Mouse (Mus musculus) heart, embryonic 12.5 days (tissue): Measurements from ENCODE around the gene St6galnac3. TPM values are rescaled to one million over a fixed set of nuclear protein-coding genes. Genes with fewer than 3 reads are reported as not detected.

Source experiments
- ATAC-seq: fragments of 200-750 bp; cut with Nextera tagmentation; 2 replicates; pipeline ENCODE4 v1.8.0; 2017; ENCODE audit warnings: moderate TSS enrichment, moderate library complexity; ENCODE audit not compliant: insufficient number of reproducible peaks, low FRiP score
- H3K27ac ChIP-seq: fragments of 300-500 bp; sonication (generic); 2 replicates; pipeline ENCODE4 v1.5.1; 2016; ENCODE audit warnings: mild to moderate bottlenecking, moderate library complexity; ENCODE audit not compliant: poor library complexity, severe bottlenecking
- H3K27me3 ChIP-seq: fragments of 300-500 bp; sonication (generic); replicated peaks from 2 replicates; pipeline ENCODE4 v1.6.1; 2016; ENCODE audit warnings: mild to moderate bottlenecking, moderate library complexity
- H3K36me3 ChIP-seq: fragments of 300-500 bp; sonication (generic); 2 replicates; pipeline ENCODE4 v1.6.1; 2016; ENCODE audit warnings: mild to moderate bottlenecking, moderate library complexity
- H3K4me1 ChIP-seq: fragments of 300-500 bp; sonication (generic); replicated peaks from 2 replicates; pipeline ENCODE4 v1.6.1; 2016; ENCODE audit warnings: mild to moderate bottlenecking
- H3K4me2 ChIP-seq: fragments of 300-500 bp; sonication (generic); 2 replicates; pipeline ENCODE4 v1.6.1; 2016; ENCODE audit warnings: mild to moderate bottlenecking, moderate library complexity
- H3K4me3 ChIP-seq: fragments of 300-500 bp; sonication (generic); 2 replicates; pipeline ENCODE4 v1.5.1; 2016; ENCODE audit warnings: mild to moderate bottlenecking
- H3K9ac ChIP-seq: fragments of 300-500 bp; sonication (generic); 2 replicates; pipeline ENCODE4 v1.6.1; 2016; ENCODE audit warnings: mild to moderate bottlenecking, moderate library complexity
- H3K9me3 ChIP-seq: fragments of 300-500 bp; sonication (generic); replicated peaks from 2 replicates; pipeline ENCODE4 v1.6.1; 2016; ENCODE audit warnings: mild to moderate bottlenecking, moderate library complexity
- WGBS: fragments of 180-500 bp; shearing (Covaris S2); methylation state at CpG from one replicate; pipeline ENCODE4 v1.1.7; 2016; 5-methylcytosine and 5-hydroxymethylcytosine counted together
- polyA plus RNA-seq: library from polyadenylated mRNA; unstranded; fragments of >200 nt; fragmentation: Nextera tagmentation; extraction: Ambion mirVana; gene quantifications from 2 replicates; pipeline ENCODE4 v1.2.1, GENCODE M21; 2016

St6galnac3 gene
- polyA plus RNA-seq, 1 experiment from 2014 or later = 27.0 TPM

DNA sequence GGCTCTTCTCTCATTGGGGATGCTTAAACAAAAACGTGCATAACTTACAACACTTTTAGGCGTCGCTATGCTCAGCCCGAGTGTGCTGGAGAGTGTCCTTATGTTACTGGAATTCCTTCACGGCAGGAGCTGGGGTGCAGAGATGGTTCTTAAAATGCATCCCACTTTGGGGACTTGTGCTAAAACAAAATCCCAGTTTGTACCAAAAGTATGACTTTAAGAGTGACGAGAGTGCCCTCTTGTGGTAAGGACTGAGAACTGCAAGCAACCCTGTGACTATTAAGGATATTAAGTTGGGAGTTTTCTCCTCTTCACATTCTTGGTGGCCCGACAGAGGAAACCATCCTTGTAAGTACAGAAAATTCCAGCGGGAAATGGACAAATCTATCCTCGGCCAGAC, 69.9 kb downstream of the St6galnac3 start:
- H3K9ac ChIP-seq = no peak overlapping the region
- H3K9me3 ChIP-seq = no peaks in the 10 kb centered on the region
- 29% methylated on average over 9 of the region's 9 CpGs for WGBS
- no peak overlapping the region for H3K27ac ChIP-seq
- no peak overlapping the region for H3K4me2 ChIP-seq
- H3K36me3 ChIP-seq = 0 out of 2 replicates have a peak, but pooled peaks cover under 1% of the 10 kb centered on the region
- no peak overlapping the region for H3K4me3 ChIP-seq
- ATAC-seq = no peak
- H3K4me1 ChIP-seq = 0 out of 2 replicates have a peak, but pooled peaks cover 4% of the 10 kb centered on the region
- H3K27me3 ChIP-seq = 0 out of 2 replicates have a peak, but pooled peaks cover 12% of the 10 kb centered on the region

DNA sequence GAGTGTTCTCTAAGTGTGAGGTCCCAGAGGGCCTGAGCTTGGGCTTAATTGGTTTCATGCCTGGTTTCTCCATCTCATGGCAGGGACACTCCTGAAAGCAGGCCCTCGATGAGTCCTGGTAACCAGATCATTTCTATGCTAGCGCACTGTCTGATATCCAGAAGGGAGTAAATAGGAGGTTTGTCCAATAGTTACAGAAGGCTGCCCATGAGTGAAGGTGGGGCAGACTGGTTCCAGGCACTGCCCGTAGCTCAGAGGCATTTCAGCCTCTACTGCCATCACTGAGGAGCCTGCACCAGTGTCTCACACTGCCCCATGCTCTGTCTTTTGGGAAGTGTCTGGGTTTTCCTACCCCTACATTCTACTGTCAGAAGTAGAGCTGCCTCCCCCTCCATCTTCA, 72.1 kb downstream of the St6galnac3 start:
- Histone ChIP-seq H3K9me3 (no peaks in the 10 kb centered on the region), H3K9ac (no peak overlapping the region), H3K4me1 (no peaks in the 10 kb centered on the region), H3K4me3 (no peak overlapping the region), H3K27ac (no peak overlapping the region), H3K36me3 (0 out of 2 replicates have a peak, but pooled peaks cover 6% of the 10 kb centered on the region), H3K27me3 (0 out of 2 replicates have a peak, but pooled peaks cover 4% of the 10 kb centered on the region), H3K4me2 (no peak overlapping the region)
- ATAC-seq = no peak
- WGBS = 90% methylated on average over 3 of the region's 3 CpGs

DNA sequence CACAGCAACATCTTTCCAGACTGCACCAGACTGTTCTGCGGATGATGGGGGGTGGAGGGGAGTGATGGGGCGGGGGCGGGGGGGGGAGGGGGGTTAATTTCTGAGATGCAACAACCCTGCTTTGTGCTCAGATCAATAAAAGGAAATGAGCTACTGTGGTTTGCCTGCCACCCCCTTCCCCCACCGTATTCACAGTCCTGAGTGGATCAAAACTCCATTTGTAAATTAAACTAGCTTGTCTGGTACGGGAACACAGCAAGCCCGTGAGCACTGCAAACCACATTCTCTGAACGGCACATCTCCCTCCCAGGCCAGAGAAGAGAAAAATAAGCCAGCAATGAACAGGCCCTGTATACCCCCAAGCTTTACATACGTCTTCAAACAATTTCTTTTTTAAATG, 76.3 kb downstream of the St6galnac3 start:
- Histone ChIP-seq H3K4me3 (no peak overlapping the region), H3K27ac (no peak overlapping the region), H3K27me3 (no peaks in the 10 kb centered on the region), H3K9ac (no peak overlapping the region), H3K4me2 (no peak overlapping the region), H3K4me1 (0 out of 2 replicates have a peak, but pooled peaks cover 3% of the 10 kb centered on the region), H3K9me3 (no peaks in the 10 kb centered on the region), H3K36me3 (peaks cover 6% of the 10 kb centered on the region; the same call in 1 of the 2 replicates)
- WGBS = 74% methylated on average over 8 of the region's 8 CpGs
- ATAC-seq = no peak

DNA sequence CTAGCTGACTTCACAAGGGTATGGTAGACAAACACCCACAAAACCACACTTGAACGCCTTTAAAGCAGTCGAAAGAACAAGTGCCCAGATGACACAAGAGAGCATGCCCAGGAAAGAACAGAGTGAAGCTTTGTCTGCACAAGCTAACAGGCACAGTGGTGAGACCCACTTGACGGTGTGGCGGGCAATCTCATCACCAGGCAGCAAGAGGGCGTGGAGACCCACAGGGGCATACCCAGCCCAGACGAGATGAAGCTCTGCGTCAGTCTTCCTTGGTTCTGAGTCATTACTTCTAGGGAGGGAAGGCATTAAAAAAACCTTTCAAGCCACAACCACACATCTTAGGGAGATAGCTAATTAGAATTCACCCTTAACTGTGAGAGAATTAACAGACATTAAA, 79.2 kb downstream of the St6galnac3 start:
- 0 out of 2 replicates have a peak, but pooled peaks cover 3% of the 10 kb centered on the region for H3K4me1 ChIP-seq
- no peak for ATAC-seq
- WGBS = 64% methylated on average over 7 of the region's 7 CpGs
- H3K27me3 ChIP-seq = no peaks in the 10 kb centered on the region
- no peak overlapping the region for H3K27ac ChIP-seq
- peaks cover 6% of the 10 kb centered on the region; the same call in 1 of the 2 replicates for H3K36me3 ChIP-seq
- H3K4me3 ChIP-seq = no peak overlapping the region
- H3K9ac ChIP-seq = no peak overlapping the region
- H3K9me3 ChIP-seq = no peaks in the 10 kb centered on the region
- no peak overlapping the region for H3K4me2 ChIP-seq

DNA sequence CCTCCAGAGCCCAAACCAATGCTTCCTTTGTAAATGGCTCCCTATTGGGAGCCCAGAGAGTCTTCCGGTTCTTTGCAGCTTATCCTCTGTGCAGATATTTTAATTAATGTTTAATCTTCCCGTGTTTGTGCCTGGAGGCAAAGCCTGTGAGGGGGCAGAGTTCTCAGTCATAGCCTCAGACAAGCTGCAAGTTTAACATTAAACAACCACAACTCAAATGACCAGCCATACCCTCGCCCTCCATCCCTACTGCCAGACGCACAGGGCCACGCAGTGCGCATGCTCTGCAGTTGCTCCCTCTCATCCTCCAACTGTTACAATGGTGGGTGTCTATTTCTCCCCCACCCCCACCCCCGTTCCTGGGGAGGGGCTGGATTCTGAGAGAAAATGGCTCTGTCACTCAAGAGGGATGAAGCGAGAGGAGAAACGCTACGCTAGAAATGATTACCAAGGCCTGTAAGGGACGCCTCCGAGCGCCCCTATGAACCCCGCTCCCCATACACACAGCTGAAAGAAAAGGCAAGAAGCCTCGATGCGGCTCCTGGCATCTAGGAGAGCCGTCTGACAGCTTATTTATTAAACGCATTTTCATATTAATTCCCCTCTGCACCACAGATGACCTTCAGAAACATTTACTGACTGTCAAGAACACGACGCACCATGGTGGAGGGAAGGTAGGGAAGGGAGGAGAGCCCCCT, 81.0 kb downstream of the St6galnac3 start:
- Histone ChIP-seq H3K36me3 (no peaks in the 10 kb centered on the region; the same call in 1 of the 2 replicates), H3K4me1 (0 out of 2 replicates have a peak, but pooled peaks cover 3% of the 10 kb centered on the region), H3K27me3 (no peaks in the 10 kb centered on the region), H3K9me3 (no peaks in the 10 kb centered on the region), H3K4me2 (no peak overlapping the region), H3K27ac (no peak overlapping the region), H3K4me3 (no peak overlapping the region), H3K9ac (no peak overlapping the region)
- WGBS = 90% methylated on average over 20 of the region's 20 CpGs
- no peak for ATAC-seq

DNA sequence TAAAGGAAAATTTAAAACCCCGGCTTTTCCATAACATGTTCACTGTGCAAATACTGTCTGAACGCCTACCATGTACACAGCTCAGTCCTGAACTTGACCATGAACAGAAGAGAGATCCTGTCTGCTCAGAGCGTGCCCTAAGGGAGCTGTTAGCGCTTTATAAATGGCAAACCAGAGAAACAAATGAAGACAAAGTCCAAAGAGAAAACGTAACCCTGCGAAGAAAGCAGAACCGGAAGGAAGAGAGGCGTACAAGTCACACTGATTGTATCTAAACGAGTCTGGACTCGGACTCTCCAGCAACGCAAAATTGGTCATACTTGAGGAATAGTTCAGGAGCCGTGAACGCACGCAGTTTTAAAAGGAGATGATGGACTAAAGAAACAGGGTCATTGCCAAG, 82.1 kb downstream of the St6galnac3 start:
- no peak overlapping the region for H3K4me2 ChIP-seq
- 87% methylated on average over 14 of the region's 14 CpGs for WGBS
- H3K27ac ChIP-seq = no peak overlapping the region
- no peaks in the 10 kb centered on the region; the same call in 1 of the 2 replicates for H3K36me3 ChIP-seq
- H3K9ac ChIP-seq = no peak overlapping the region
- no peak for ATAC-seq
- no peaks in the 10 kb centered on the region for H3K9me3 ChIP-seq
- H3K4me1 ChIP-seq = 0 out of 2 replicates have a peak, but pooled peaks cover 3% of the 10 kb centered on the region
- no peaks in the 10 kb centered on the region for H3K27me3 ChIP-seq
- no peak overlapping the region for H3K4me3 ChIP-seq

DNA sequence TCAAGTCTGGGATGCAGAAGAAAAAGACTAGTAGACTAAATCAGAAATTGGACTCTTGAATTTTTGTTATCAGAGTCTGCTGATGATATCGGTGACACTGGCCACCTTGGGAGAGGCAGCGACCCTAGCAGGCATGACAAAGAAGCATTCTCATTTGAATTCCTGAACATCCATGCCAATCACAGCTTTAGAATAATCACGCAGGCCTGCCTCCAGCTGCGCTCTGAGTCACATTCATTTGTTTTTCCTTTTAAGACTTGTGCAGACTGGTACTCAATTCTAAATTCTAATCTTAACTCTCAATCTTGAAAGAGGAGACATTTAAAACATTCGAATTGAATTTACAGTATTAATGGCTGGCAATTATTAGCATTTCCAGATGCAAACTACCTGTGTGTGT, 83.2 kb downstream of the St6galnac3 start:
- Histone ChIP-seq H3K9ac (no peak overlapping the region), H3K4me1 (0 out of 2 replicates have a peak, but pooled peaks cover 5% of the 10 kb centered on the region), H3K9me3 (no peaks in the 10 kb centered on the region), H3K36me3 (no peaks in the 10 kb centered on the region), H3K27me3 (no peaks in the 10 kb centered on the region), H3K27ac (no peak overlapping the region), H3K4me3 (no peak overlapping the region), H3K4me2 (no peak overlapping the region)
- no peak for ATAC-seq
- 84% methylated on average over 5 of the region's 5 CpGs for WGBS

DNA sequence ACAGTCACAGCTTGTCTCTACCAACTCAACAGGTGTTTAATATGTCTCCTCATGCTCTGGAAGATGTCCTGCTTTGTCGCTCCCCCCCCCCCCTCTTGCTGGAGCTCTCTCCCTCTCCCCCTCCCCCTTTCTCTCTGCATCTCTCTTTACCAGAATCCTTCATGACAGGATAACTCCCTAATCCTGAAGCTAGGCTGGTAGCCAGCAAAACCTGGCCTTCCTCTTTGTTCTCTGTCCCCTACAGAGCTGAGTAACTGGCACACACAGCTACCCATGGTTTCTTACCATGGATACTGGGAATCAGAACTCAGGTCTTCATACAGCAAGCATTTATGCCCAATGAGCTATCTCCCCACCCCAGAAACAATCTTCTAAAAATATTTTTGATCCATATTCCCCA, 87.6 kb downstream of the St6galnac3 start:
- Histone ChIP-seq H3K27me3 (no peaks in the 10 kb centered on the region), H3K9me3 (no peaks in the 10 kb centered on the region), H3K4me2 (no peak overlapping the region), H3K36me3 (no peaks in the 10 kb centered on the region), H3K4me3 (no peak overlapping the region), H3K4me1 (0 out of 2 replicates have a peak, but pooled peaks cover 7% of the 10 kb centered on the region), H3K27ac (no peak overlapping the region), H3K9ac (no peak overlapping the region)
- no peak for ATAC-seq
- 89% methylated on average over 1 of the region's 1 CpGs for WGBS

DNA sequence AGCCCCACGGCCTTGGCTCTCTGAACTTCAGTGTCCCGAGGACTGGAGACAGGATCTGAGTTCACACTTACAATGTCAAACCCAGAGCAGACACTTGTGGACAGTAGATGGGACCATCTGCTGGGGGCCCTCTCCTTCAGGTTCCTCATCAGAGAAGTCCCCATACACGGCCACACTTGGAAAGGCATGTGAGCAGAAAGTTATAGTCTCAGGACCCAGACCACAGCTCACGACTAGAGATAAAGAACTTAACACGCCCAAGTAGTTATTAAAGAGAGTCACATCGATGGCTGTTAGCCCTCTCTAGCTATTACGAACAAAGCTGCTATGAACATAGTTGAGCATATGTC, 88.2 kb downstream of the St6galnac3 start:
- ATAC-seq = no peak
- Histone ChIP-seq H3K9me3 (no peaks in the 10 kb centered on the region), H3K27ac (no peak overlapping the region), H3K4me1 (peaks cover 12% of the 10 kb centered on the region; the same call in 1 of the 2 replicates), H3K9ac (no peak overlapping the region), H3K27me3 (no peaks in the 10 kb centered on the region), H3K4me2 (no peak overlapping the region), H3K36me3 (no peaks in the 10 kb centered on the region), H3K4me3 (no peak overlapping the region)
- WGBS = 73% methylated on average over 7 of the region's 7 CpGs

DNA sequence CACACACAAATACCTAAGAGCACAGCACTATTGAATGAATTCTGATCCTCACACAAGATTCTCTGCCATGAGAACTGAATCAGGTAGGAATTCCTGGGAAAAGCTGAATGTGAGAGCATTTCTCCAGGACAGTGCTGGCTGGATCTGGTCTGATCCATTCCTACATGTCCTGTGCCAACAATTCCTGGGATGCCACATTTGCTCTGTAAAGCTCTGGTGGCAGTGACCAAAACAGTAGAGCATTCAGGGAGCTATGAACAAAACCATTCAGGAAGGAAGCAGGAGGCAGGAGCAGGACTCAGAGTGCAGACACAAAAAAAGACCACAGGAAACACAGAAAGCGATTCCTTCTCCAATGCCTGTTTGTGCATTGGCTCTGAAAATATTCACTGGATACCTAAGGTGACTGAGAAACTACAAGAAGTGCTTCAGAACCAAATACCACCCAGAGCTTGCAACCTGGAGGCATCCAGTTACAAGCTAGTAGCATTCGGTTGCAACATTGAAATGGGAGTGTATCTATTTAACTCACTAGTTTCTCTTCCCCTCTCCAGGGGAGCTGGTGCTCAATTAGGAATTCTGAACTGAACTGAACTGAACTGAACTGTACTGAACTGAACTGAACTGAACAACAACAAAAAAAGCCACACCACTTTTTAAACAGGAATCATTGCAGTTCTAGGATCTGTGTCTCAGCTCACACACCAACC, 88.7 kb downstream of the St6galnac3 start:
- Histone ChIP-seq H3K4me2 (no peak overlapping the region), H3K27ac (no peak overlapping the region), H3K9me3 (no peaks in the 10 kb centered on the region), H3K27me3 (no peaks in the 10 kb centered on the region), H3K9ac (no peak overlapping the region), H3K4me1 (peaks cover 12% of the 10 kb centered on the region; the same call in 1 of the 2 replicates), H3K36me3 (no peaks in the 10 kb centered on the region), H3K4me3 (no peak overlapping the region)
- ATAC-seq = no peak
- 59% methylated on average over 2 of the region's 2 CpGs for WGBS

DNA sequence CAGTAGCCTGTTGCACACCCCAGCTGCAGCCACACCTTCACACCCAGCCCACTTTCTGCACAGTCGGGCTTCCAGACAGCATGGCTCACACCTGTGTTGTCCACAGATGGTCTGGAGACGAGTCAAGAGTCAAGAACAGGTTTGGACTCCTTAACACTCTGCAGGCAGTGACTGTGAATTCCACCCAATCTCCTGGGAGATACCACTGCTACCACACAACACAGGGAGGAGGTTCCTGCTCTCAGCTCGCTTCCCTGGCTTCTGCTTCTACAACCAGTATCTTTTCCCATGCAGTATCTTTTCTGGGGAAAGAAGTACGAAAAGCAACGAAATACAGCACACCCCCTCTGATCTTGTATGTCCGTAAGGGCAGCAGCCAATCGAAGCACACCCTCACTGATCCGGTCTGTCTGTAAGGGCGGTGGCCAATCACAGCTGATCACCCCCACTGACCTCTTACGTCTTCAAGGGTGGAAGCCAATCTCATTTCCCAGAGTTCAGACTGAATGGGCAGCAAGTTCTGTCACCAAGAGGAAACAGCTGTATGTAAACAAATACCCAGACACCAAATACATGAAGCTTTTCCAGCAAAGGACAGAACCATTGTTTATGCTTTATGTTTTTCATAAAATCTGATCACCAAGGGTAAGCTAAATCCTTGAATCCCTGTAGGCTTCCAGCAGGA, 92.8 kb downstream of the St6galnac3 start:
- H3K27ac ChIP-seq = no peak overlapping the region
- H3K9me3 ChIP-seq = no peaks in the 10 kb centered on the region
- no peaks in the 10 kb centered on the region for H3K36me3 ChIP-seq
- no peak overlapping the region for H3K4me2 ChIP-seq
- no peak overlapping the region for H3K4me3 ChIP-seq
- ATAC-seq = no peak
- no peak overlapping the region for H3K9ac ChIP-seq
- H3K4me1 ChIP-seq = peaks cover 12% of the 10 kb centered on the region; the same call in 1 of the 2 replicates
- H3K27me3 ChIP-seq = no peaks in the 10 kb centered on the region
- WGBS = 57% methylated on average over 10 of the region's 10 CpGs
